Mouse (Mus musculus): ENCODE measurements around the gene Neto2.
A peak's percentile ranks its signal among the peaks of the same experiment; 100 is the strongest.

Neto2 gene

DNA sequence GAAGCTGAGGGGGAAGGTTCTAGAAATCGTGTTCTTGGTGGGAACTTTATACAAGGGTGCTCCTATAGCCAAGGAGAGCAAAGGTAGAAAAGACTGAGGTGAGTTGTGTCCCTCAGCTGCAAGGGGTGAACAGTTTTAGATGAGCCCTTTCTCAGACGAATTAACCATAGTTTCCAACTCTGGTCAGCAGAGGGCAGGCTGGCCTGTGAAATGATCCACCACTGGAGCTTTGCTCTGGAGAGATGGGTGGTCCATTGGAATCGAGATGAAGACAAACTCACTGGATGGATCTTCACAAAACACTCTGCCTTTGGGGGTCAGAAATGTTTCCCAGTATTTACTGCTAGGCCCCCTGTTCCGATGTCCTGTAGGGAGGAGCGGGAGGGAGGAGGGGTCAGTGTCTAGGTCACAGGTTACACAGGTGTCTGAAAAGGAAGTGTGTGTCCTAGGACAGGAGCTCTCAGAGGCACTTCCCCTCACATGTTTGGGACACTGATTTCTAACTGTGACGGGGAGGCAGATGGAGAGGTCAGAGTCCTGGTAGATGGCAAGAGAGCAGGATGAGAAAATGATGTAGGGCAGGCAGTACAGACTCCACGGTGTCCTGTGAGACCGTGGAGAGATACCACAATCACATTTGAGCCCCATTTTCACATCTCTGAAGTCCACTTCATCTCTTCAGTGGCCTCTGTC lies 97.4 kb downstream of the Neto2 start:
- peak; percentile 43 to 87 for DNase-seq (ENCODE audit: inconsistent age in 2 of 2, low spot score in 1 of 2)

DNA sequence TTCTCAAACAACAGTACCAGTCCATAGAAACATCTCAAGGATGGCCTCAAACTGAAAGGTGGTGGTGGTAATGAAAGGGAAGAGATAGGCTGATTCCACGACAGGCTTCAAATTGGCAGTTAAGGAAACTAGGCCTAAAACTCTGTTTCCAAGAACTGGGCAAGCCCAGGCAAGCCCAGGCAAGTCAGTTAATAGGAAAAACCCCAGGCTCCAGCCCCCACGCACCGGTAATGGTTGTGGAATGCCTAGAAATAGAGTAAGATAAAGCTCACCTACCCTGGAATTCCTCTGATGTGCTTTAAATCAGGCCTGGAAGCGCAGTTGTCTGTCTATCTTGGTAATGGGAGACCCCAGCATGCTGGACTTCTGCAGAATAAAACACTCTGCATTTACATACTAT lies 98.0 kb downstream of the Neto2 start:
- DNase-seq (ENCODE audit: inconsistent age in 2 of 2, low spot score in 1 of 2): no peak

DNA sequence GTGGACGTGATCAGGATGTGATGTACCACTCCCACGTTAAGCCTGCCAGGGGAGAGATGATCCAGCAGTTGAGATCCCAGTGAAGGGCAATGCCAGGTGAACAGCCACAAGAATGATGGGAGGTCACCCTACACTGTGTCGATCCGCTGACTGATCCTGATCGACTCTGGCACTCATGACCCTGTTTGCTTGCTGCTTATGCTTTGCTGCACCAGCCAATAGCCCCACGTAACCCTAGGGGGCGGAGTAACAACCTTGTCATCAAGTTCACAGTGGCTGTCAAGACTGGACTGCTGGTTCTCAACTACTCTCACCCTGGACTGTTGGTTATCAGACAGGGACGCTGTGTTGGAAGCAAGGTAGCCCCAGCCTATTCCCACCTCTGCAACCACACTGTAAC lies 99.0 kb downstream of the Neto2 start:
- no peak for DNase-seq (ENCODE audit: inconsistent age in 2 of 2, low spot score in 1 of 2)

DNA sequence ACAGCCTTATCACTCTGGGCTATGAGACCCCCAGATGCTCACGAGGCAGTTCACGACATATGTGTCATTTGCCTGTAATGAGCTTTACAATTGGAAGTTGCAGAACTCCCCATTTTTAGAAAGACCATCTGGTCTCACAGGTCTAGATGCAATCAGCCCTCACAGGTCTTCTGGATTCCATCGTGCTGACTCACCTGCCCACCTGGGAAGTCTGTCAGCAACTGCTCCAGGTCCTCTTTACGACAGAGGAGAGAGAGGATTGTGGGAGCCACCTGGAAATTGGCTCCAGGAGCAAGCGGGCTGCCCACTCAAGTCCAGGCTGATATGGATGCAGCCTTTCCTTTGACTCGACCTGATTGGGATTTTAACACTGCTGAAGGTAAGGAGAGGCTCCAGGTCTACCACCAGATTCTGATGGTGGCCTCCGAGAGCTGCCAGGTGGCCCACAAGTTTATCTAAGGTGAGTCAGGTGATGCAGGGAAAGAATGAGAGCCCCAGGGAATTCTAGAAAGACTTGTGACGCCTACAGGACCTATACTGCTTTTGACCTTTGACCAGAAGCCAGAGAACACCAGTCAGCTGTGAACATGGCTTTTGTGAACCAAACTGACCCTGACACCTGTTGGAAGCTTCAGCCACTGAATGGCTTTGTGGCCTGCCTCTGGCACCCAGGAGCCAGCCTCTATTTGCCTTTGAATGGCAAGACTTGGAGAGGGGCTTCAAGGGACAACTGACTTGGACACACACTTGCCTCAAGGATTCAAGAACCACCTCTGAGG lies 103.1 kb downstream of the Neto2 start:
- DNase-seq (ENCODE audit: inconsistent age in 2 of 2, low spot score in 1 of 2): no peak

DNA sequence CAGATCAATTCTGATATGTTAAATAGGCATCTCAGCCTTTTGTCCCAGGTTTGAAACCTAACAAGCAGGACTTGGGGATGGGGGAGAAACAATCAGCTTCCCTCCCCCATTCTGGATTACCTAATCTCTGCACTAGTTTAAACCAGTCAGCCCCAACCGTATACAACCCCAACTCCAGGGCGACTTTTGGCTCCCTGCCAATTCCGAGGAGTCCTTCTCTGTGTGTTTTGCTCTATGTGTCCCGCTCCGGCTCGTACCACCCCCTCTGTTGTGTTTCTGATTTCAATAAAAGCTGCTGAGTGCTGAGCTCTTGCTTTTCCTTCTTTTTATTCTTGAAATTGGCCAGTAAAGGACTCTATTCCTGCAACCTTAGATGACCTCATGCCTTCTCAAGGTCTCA lies 105.3 kb downstream of the Neto2 start:
- peak; percentile 30 to 70 for DNase-seq (ENCODE audit: inconsistent age in 2 of 2, low spot score in 1 of 2)

GRCm38 (mm10) chr8:85594983-85595382 lies 105.7 kb downstream of the Neto2 start:
- DNase-seq (ENCODE audit: inconsistent age in 2 of 2, low spot score in 1 of 2): no peak

DNA sequence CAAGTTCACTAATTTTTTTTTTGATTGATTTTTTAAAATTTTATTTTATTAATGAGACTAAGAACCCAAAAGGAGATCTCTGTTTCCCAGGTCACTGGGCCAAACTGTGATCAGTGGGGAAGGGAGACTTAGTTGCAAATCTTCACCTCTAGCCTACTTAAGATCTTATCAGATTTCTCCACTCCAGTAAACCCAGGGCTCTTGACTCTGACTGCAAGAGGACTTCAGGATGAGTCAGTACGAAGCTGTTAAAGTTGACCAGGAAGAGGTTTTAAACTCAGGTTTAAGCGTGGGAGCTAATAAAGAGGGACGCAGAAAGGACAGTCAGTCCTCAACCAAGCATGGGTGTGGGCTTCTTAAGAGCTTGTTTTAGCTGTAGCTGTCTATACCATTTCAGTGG lies 107.4 kb downstream of the Neto2 start:
- no peak for DNase-seq (ENCODE audit: inconsistent age in 2 of 2, low spot score in 1 of 2)

DNA sequence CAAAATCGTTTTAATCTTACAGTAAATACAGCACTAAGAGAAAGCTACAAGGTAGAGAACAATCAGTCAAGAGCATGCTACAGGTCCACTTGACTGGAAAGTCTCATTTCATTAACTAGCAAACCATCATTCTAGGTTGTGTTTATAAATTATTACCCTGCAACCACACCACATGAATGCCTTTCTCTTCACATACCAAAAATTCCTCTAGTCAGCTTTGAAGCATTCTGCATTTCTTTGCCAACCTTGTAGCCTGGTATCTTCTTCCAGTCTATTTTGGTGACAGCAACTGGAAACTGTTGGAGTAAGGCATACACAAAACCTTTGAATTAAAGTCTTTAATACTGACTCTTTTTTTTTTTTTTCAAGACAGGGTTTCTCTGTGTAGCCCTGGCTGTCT lies 109.2 kb downstream of the Neto2 start:
- no peak for DNase-seq (ENCODE audit: inconsistent age in 2 of 2, low spot score in 1 of 2)

GRCm38 (mm10) chr8:85590258-85590657 lies 110.5 kb downstream of the Neto2 start:
- DNase-seq (ENCODE audit: inconsistent age in 2 of 2, low spot score in 1 of 2): no peak

DNA sequence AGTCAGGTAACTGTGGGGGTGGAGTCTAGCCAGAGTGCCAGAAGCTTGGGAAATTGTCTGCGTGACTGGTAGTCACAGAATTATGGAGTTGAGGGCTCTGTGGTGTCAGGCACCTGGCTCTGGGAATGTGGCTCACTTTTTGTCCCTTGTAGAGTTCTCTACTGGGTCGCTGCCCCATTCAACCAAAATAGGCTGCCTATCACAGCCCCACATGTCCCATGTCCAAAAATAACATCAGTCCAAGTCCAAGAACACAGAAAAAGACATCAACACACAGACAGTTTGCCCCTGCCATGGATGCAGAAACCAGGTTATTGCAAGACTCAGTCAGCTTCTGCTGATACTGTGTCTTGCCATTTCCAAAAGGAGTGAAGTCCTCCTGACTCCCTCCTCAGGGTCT lies 112.1 kb downstream of the Neto2 start:
- no peak for DNase-seq (ENCODE audit: inconsistent age in 2 of 2, low spot score in 1 of 2)

Measured in adrenal gland, adult (tissue).